Mouse (Mus musculus): ENCODE measurements around the gene Car6. TPM values are rescaled to one million over a fixed set of nuclear protein-coding genes. Genes with fewer than 3 reads are reported as not detected.

Car6 gene
- 0.09 and 0.34 TPM in 2 replicates for polyA plus RNA-seq (2014; fragmentation: Nextera tagmentation; extraction: Ambion mirVana)

GRCm38 (mm10) chr4:150201232-150201631 lies at the start of gene Car6:
Gene Car6 (minus strand): TSS chr4:150201332.
- DNase-seq (ENCODE audit: low spot score): no peak
- Histone ChIP-seq H3K4me1 (ENCODE audit: control insufficient read depth, insufficient read depth, low read length) (no peaks in the 10 kb centered on the region), H3K9me3 (ENCODE audit: control insufficient read depth, low read length) (no peaks in the 10 kb centered on the region), H3K4me3 (ENCODE audit: low read depth, low read length) (no peak within 1 kb of the TSS), H3K27ac (replicated peaks; ENCODE audit: low read depth, low read length) (no peak within 1 kb of the TSS), H3K27me3 (ENCODE audit: control insufficient read depth, insufficient read depth, low read length) (no peaks in the 10 kb centered on the region), H3K36me3 (ENCODE audit: control insufficient read depth, insufficient read depth, low read length) (no peaks in the 10 kb centered on the region), H3K9ac (ENCODE audit: low read length) (no peak within 1 kb of the TSS), H3K4me2 (ENCODE audit: low read depth, severe bottlenecking) (no peak within 1 kb of the TSS)
- no peak for ATAC-seq (ENCODE audit: insufficient number of reproducible peaks, low FRiP score, low TSS enrichment, low read depth)
- 83% methylated on average over 5 of the region's 5 CpGs for WGBS

- 78% methylated on average over 5 of the region's 5 CpGs for WGBS
- ATAC-seq (ENCODE audit: insufficient number of reproducible peaks, low FRiP score, low TSS enrichment, low read depth): no peak
- no peak overlapping the region for H3K9ac ChIP-seq (ENCODE audit: low read length)
Observed at GRCm38 (mm10) chr4:150249731-150250270, 48.7 kb upstream of the Car6 start.

GRCm38 (mm10) chr4:150248917-150249316 lies 47.8 kb upstream of the Car6 start:
- Histone ChIP-seq H3K4me3 (ENCODE audit: low read depth, low read length) (no peak overlapping the region), H3K4me2 (ENCODE audit: low read depth, severe bottlenecking) (no peak overlapping the region), H3K9me3 (ENCODE audit: control insufficient read depth, low read length) (no peaks in the 10 kb centered on the region), H3K9ac (ENCODE audit: low read length) (no peak overlapping the region), H3K36me3 (ENCODE audit: control insufficient read depth, insufficient read depth, low read length) (peaks cover 40% of the 10 kb centered on the region), H3K4me1 (ENCODE audit: control insufficient read depth, insufficient read depth, low read length) (no peaks in the 10 kb centered on the region), H3K27me3 (ENCODE audit: control insufficient read depth, insufficient read depth, low read length) (no peaks in the 10 kb centered on the region), H3K27ac (replicated peaks; ENCODE audit: low read depth, low read length) (no peak overlapping the region)
- WGBS: 91% methylated on average over 5 of the region's 5 CpGs
- ATAC-seq (ENCODE audit: insufficient number of reproducible peaks, low FRiP score, low TSS enrichment, low read depth): no peak
- no peak for DNase-seq (ENCODE audit: low spot score)

More at GRCm38 (mm10) chr4:150249731-150250270, 48.7 kb upstream of the Car6 start:
- no peak overlapping the region for H3K27ac ChIP-seq (replicated peaks; ENCODE audit: low read depth, low read length)
- no peak overlapping the region for H3K4me2 ChIP-seq (ENCODE audit: low read depth, severe bottlenecking)
- H3K9me3 ChIP-seq (ENCODE audit: control insufficient read depth, low read length): no peaks in the 10 kb centered on the region
- H3K4me1 ChIP-seq (ENCODE audit: control insufficient read depth, insufficient read depth, low read length): no peaks in the 10 kb centered on the region
- no peak overlapping the region for H3K4me3 ChIP-seq (ENCODE audit: low read depth, low read length)
- H3K27me3 ChIP-seq (ENCODE audit: control insufficient read depth, insufficient read depth, low read length): no peaks in the 10 kb centered on the region
- no peak for DNase-seq (ENCODE audit: low spot score)
- peaks cover 33% of the 10 kb centered on the region for H3K36me3 ChIP-seq (ENCODE audit: control insufficient read depth, insufficient read depth, low read length)

- no peaks in the 10 kb centered on the region for H3K27me3 ChIP-seq (ENCODE audit: control insufficient read depth, insufficient read depth, low read length)
- H3K4me2 ChIP-seq (ENCODE audit: low read depth, severe bottlenecking): no peak overlapping the region
- H3K27ac ChIP-seq (replicated peaks; ENCODE audit: low read depth, low read length): no peak overlapping the region
- WGBS: 65% methylated on average over 5 of the region's 5 CpGs
- no peak overlapping the region for H3K9ac ChIP-seq (ENCODE audit: low read length)
- no peaks in the 10 kb centered on the region for H3K9me3 ChIP-seq (ENCODE audit: control insufficient read depth, low read length)
- DNase-seq (ENCODE audit: low spot score) (peak; percentile 77), ATAC-seq (ENCODE audit: insufficient number of reproducible peaks, low FRiP score, low TSS enrichment, low read depth) (peak; percentile 40; the same call in 1 of the 2 replicates)
- peaks cover 45% of the 10 kb centered on the region for H3K36me3 ChIP-seq (ENCODE audit: control insufficient read depth, insufficient read depth, low read length)
- no peak overlapping the region for H3K4me3 ChIP-seq (ENCODE audit: low read depth, low read length)
- no peaks in the 10 kb centered on the region for H3K4me1 ChIP-seq (ENCODE audit: control insufficient read depth, insufficient read depth, low read length)
Observed at GRCm38 (mm10) chr4:150248009-150248408, 46.9 kb upstream of the Car6 start.

- Histone ChIP-seq H3K27ac (replicated peaks; ENCODE audit: low read depth, low read length) (no peak overlapping the region), H3K9me3 (ENCODE audit: control insufficient read depth, low read length) (no peaks in the 10 kb centered on the region), H3K4me2 (ENCODE audit: low read depth, severe bottlenecking) (no peak overlapping the region), H3K27me3 (ENCODE audit: control insufficient read depth, insufficient read depth, low read length) (no peaks in the 10 kb centered on the region), H3K4me1 (ENCODE audit: control insufficient read depth, insufficient read depth, low read length) (no peaks in the 10 kb centered on the region; the same call in 1 of the 2 replicates), H3K4me3 (ENCODE audit: low read depth, low read length) (no peak overlapping the region), H3K36me3 (ENCODE audit: control insufficient read depth, insufficient read depth, low read length) (peaks cover 59% of the 10 kb centered on the region), H3K9ac (ENCODE audit: low read length) (no peak overlapping the region)
- ATAC-seq (ENCODE audit: insufficient number of reproducible peaks, low FRiP score, low TSS enrichment, low read depth) (no peak), DNase-seq (ENCODE audit: low spot score) (no peak)
- 67% methylated on average over 2 of the region's 2 CpGs for WGBS
Observed at GRCm38 (mm10) chr4:150245876-150246275, 44.7 kb upstream of the Car6 start.

- H3K27ac ChIP-seq (replicated peaks; ENCODE audit: low read depth, low read length): no peak overlapping the region
- no peak overlapping the region for H3K4me3 ChIP-seq (ENCODE audit: low read depth, low read length)
- peaks cover 47% of the 10 kb centered on the region for H3K36me3 ChIP-seq (ENCODE audit: control insufficient read depth, insufficient read depth, low read length)
- H3K27me3 ChIP-seq (ENCODE audit: control insufficient read depth, insufficient read depth, low read length): no peaks in the 10 kb centered on the region
- no peak for DNase-seq (ENCODE audit: low spot score)
- WGBS: 84% methylated on average over 5 of the region's 5 CpGs
- H3K9me3 ChIP-seq (ENCODE audit: control insufficient read depth, low read length): no peaks in the 10 kb centered on the region
- H3K4me1 ChIP-seq (ENCODE audit: control insufficient read depth, insufficient read depth, low read length): peaks cover 15% of the 10 kb centered on the region
- ATAC-seq (ENCODE audit: insufficient number of reproducible peaks, low FRiP score, low TSS enrichment, low read depth): no peak
- no peak overlapping the region for H3K4me2 ChIP-seq (ENCODE audit: low read depth, severe bottlenecking)
- no peak overlapping the region for H3K9ac ChIP-seq (ENCODE audit: low read length)
Observed at GRCm38 (mm10) chr4:150242745-150243144, 41.6 kb upstream of the Car6 start.

- ATAC-seq (ENCODE audit: insufficient number of reproducible peaks, low FRiP score, low TSS enrichment, low read depth): no peak
- H3K4me3 ChIP-seq (ENCODE audit: low read depth, low read length): no peak overlapping the region
Observed at GRCm38 (mm10) chr4:150241708-150242107, 40.6 kb upstream of the Car6 start.

GRCm38 (mm10) chr4:150240381-150240886 lies 39.3 kb upstream of the Car6 start:
- H3K27me3 ChIP-seq (ENCODE audit: control insufficient read depth, insufficient read depth, low read length): no peaks in the 10 kb centered on the region
- no peaks in the 10 kb centered on the region for H3K9me3 ChIP-seq (ENCODE audit: control insufficient read depth, low read length)
- peaks cover 34% of the 10 kb centered on the region for H3K36me3 ChIP-seq (ENCODE audit: control insufficient read depth, insufficient read depth, low read length)
- ATAC-seq (ENCODE audit: insufficient number of reproducible peaks, low FRiP score, low TSS enrichment, low read depth) (no peak), DNase-seq (ENCODE audit: low spot score) (no peak)
- H3K4me3 ChIP-seq (ENCODE audit: low read depth, low read length): no peak overlapping the region
- H3K4me1 ChIP-seq (ENCODE audit: control insufficient read depth, insufficient read depth, low read length): peaks cover 15% of the 10 kb centered on the region
- no peak overlapping the region for H3K27ac ChIP-seq (replicated peaks; ENCODE audit: low read depth, low read length)
- 0 out of 2 replicates have a peak overlapping the region, but pooled peaks have one; percentile 13 for H3K4me2 ChIP-seq (ENCODE audit: low read depth, severe bottlenecking)
- H3K9ac ChIP-seq (ENCODE audit: low read length): no peak overlapping the region
- 57% methylated on average over 1 of the region's 1 CpGs for WGBS

More at GRCm38 (mm10) chr4:150241708-150242107, 40.6 kb upstream of the Car6 start:
- Histone ChIP-seq H3K4me2 (ENCODE audit: low read depth, severe bottlenecking) (no peak overlapping the region), H3K36me3 (ENCODE audit: control insufficient read depth, insufficient read depth, low read length) (peaks cover 44% of the 10 kb centered on the region), H3K27me3 (ENCODE audit: control insufficient read depth, insufficient read depth, low read length) (no peaks in the 10 kb centered on the region), H3K4me1 (ENCODE audit: control insufficient read depth, insufficient read depth, low read length) (peaks cover 15% of the 10 kb centered on the region), H3K9ac (ENCODE audit: low read length) (no peak overlapping the region), H3K9me3 (ENCODE audit: control insufficient read depth, low read length) (no peaks in the 10 kb centered on the region), H3K27ac (replicated peaks; ENCODE audit: low read depth, low read length) (no peak overlapping the region)
- no peak for DNase-seq (ENCODE audit: low spot score)
- 73% methylated on average over 4 of the region's 4 CpGs for WGBS

All from limb, embryonic 11.5 days (tissue).